Mouse (Mus musculus): ENCODE results near the gene Sirt1.

DNA sequence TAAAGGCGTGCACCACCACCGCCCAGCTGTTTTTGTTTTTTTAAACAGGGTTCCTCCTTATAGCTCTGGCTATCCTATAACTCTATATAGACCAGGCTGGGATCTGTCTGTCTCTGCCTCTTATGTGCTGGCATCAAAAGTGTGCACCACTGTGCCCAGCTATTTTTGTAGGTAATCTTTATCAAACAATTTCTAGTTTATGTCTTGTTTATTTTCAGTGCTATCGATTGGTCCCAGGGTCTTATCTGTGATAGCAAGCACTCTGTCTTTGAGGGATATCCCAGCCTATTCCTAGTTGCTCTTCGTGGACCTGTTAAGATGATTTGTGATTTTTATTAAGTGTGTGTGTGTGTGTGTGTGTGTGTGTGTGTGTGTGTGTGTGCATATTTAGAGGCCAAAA, 99.1 kb downstream of the Sirt1 start:
- TF ChIP-seq GATA1 (IDR thresholded peaks at IDR 0.05; ENCODE audit: borderline replicate concordance, low read length) (no peak), FLI1 (IDR thresholded peaks at IDR 0.05; ENCODE audit: low read length) (no peak)
